Mouse (Mus musculus): Measurements from ENCODE around the gene H2-T23. TPM values are rescaled to one million over a fixed set of nuclear protein-coding genes. Genes with fewer than 3 reads are reported as not detected.

Gene H2-T23
- total and polyA plus RNA-seq, 3 experiments = 21.8 to 42.1 (median 38.8) TPM

DNA sequence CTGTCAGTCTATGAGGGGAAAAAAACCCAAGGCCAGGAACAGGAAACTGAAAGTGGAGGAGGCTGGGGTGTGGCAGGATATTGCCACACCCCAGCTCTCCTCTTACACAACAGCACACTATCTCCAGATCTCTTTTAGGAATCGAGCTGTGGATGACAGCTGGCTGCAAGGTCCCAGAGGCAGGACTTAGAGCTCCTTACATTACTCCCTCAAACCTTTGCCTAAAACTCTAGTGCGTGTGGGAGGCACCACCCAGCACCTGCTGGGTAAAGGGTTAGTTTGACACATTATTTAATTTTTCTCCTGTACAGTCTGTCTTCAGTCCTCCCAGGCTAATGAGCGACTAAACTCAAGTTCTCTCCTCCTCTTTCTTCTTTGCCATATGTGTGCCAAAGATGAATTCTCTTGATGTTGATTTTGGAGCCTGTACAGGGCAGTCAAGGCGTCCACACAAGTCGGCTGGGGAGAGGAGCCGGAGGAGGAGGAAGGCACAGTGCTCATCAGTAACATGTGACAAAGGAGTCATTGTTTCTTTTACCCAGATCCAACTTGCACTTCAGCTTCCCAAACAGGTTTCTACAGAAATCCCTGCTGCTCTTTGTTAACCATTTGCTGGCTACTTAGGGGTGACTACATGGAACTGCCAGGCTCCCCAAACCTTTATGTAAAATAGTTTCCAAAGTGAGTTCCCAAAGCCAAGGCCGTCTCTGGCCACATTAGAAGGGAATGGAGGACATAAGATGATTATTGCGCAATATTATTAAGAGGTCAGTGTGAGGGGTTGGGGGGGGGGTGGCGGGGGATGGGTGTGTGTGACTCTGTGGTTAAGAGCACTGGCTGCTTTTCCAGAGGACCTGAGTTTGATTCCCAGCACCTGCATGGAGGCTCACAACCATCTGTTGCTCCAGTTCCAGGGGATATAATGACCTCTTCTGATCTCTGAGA, 8.7 kb downstream of the H2-T23 start:
- in situ Hi-C loops (cut with MboI; ENCODE audit: low pct_ligation_motif_present, low pct_unique_long_range_greater_than_20kb, low sequenced_read_pairs) (no loop called here), dilution Hi-C loops (cut with MboI; ENCODE audit: extremely low pct_ligation_motif_present, extremely low pct_unique_long_range_greater_than_20kb, low sequenced_read_pairs) (no loop called here)
- no peak overlapping the region for H3K4me3 ChIP-seq (replicated peaks in 1 of 3; ENCODE audit: low read depth in 2 of 3, low read length in 2 of 3, poor library complexity in 1 of 3)
- no peak for DNase-seq (ENCODE audit: extremely low read depth)
- H3K79me2 ChIP-seq (replicated peaks; ENCODE audit: control insufficient read depth, extremely low read depth, insufficient read depth, poor library complexity, severe bottlenecking) = peaks cover 37% of the 10 kb centered on the region
- H3K36me3 ChIP-seq (replicated peaks in 1 of 2; ENCODE audit: control insufficient read depth in 1 of 2, insufficient read depth in 1 of 2, low read length in 1 of 2) = peaks cover 10 to 48% of the 10 kb centered on the region in 2 experiments
- TF ChIP-seq ZNF384 (IDR thresholded peaks at IDR 0.05; ENCODE audit: low read depth, low read length) = no peak
- TF ChIP-seq RCOR1 (conservative IDR thresholded peaks at IDR 0.05; ENCODE audit: low read depth, low read length) = no peak
- peaks cover 10 to 35% of the 10 kb centered on the region in 2 experiments for H3K4me1 ChIP-seq (ENCODE audit: control insufficient read depth in 1 of 2, insufficient read depth in 2 of 2)
- no peak overlapping the region for H3K27ac ChIP-seq (ENCODE audit: insufficient read depth, low read depth)
- H3K27me3 ChIP-seq (replicated peaks) = no peaks in the 10 kb centered on the region
- peaks cover 18% of the 10 kb centered on the region for H3K9me3 ChIP-seq (replicated peaks; ENCODE audit: low read length)
- H3K4me2 ChIP-seq (ENCODE audit: insufficient read depth, low read depth, poor library complexity, severe bottlenecking) = no peak overlapping the region
- no peak overlapping the region for H3K9ac ChIP-seq (ENCODE audit: insufficient read depth, low read depth)

DNA sequence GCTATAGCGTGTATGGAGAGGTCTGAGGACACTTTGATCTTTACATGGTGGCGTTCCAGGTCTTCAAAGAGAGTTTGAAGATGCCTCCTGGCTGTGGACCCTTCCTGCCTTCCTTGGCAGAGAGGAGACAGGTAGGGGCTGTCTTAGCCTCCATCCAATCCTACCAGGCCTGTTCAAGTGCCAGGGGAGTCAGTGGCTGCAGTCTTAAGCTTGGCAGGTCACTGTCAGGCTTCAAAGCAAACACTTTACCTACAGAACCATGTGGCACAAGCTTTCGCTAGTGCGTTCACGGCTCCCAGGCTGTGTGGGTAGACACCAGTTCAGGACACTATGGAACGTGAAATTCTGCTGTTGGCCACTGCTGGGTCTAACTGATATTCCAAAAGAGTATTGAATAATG, 9.7 kb downstream of the H2-T23 start:
- TF ChIP-seq USF2 (conservative IDR thresholded peaks at IDR 0.05; ENCODE audit: low read depth, low read length) = no peak
- no peak for TF ChIP-seq UBTF (IDR thresholded peaks at IDR 0.05; ENCODE audit: low read depth, low read length)
- no peak for TF ChIP-seq HCFC1 (IDR thresholded peaks at IDR 0.05; ENCODE audit: low read depth, low read length)
- TF ChIP-seq TBP (conservative IDR thresholded peaks at IDR 0.05; ENCODE audit: low read depth, low read length) = no peak
- TF ChIP-seq ZMIZ1 (IDR thresholded peaks at IDR 0.05; ENCODE audit: low read depth, low read length) = no peak
- TF ChIP-seq CHD2 (IDR thresholded peaks at IDR 0.05; ENCODE audit: low read length) = no peak
- TF ChIP-seq JUND (conservative IDR thresholded peaks at IDR 0.05; ENCODE audit: low read depth, low read length) = no peak
- TF ChIP-seq MAZ (IDR thresholded peaks at IDR 0.05; ENCODE audit: low read depth, low read length) = no peak
- no peak for TF ChIP-seq JUN (IDR thresholded peaks at IDR 0.05; ENCODE audit: insufficient read depth, low read depth, low read length)
- no peak for TF ChIP-seq SMC3 (IDR thresholded peaks at IDR 0.05; ENCODE audit: low read depth, low read length)
- in situ Hi-C loops (cut with MboI; ENCODE audit: low pct_ligation_motif_present, low pct_unique_long_range_greater_than_20kb, low sequenced_read_pairs) = no loop called here
- Histone ChIP-seq H3K79me2 (replicated peaks; ENCODE audit: control insufficient read depth, extremely low read depth, insufficient read depth, poor library complexity, severe bottlenecking) (peaks cover 33% of the 10 kb centered on the region), H3K27ac (ENCODE audit: insufficient read depth, low read depth) (no peak overlapping the region), H3K4me1 (ENCODE audit: control insufficient read depth in 1 of 2, insufficient read depth in 2 of 2) (peaks cover 10 to 35% of the 10 kb centered on the region in 2 experiments), H3K4me2 (ENCODE audit: insufficient read depth, low read depth, poor library complexity, severe bottlenecking) (no peak overlapping the region), H3K9ac (ENCODE audit: insufficient read depth, low read depth) (no peak overlapping the region), H3K9me3 (replicated peaks; ENCODE audit: low read length) (peaks cover 14% of the 10 kb centered on the region), H3K4me3 (replicated peaks in 1 of 3; ENCODE audit: low read depth in 2 of 3, low read length in 2 of 3, poor library complexity in 1 of 3) (no peak overlapping the region), H3K27me3 (replicated peaks) (no peaks in the 10 kb centered on the region), H3K36me3 (replicated peaks in 1 of 2; ENCODE audit: control insufficient read depth in 1 of 2, insufficient read depth in 1 of 2, low read length in 1 of 2) (peaks cover 8 to 41% of the 10 kb centered on the region in 2 experiments)
- no peak for DNase-seq (ENCODE audit: extremely low read depth)
- dilution Hi-C loops (cut with MboI; ENCODE audit: extremely low pct_ligation_motif_present, extremely low pct_unique_long_range_greater_than_20kb, low sequenced_read_pairs) = no loop called here
